Mouse (Mus musculus): ENCODE measurements around the gene Tspear. TPM values are rescaled to one million over a fixed set of nuclear protein-coding genes. Genes with fewer than 3 reads are reported as not detected.

Gene Tspear
- polyA plus RNA-seq, 1 experiment from 2014 or later = 0.65 TPM

GRCm38 (mm10) chr10:77861675-77862074 lies 175.3 kb downstream of the Tspear start, which contains the start of gene Gm3285:
Gene Gm3285 (plus strand): TSS chr10:77861975.
- no peak for ATAC-seq
- Histone ChIP-seq H3K4me3 (no peak within 1 kb of the TSS), H3K36me3 (ENCODE audit: poor library complexity, severe bottlenecking) (no peaks in the 10 kb centered on the region), H3K27me3 (no peaks in the 10 kb centered on the region; the same call in 1 of the 2 replicates), H3K9ac (no peak within 1 kb of the TSS), H3K27ac (no peak within 1 kb of the TSS), H3K4me2 (no peak within 1 kb of the TSS), H3K4me1 (0 out of 2 replicates have a peak, but pooled peaks cover 5% of the 10 kb centered on the region), H3K9me3 (replicated peaks) (no peaks in the 10 kb centered on the region)
- WGBS = 45% methylated on average over 7 of the region's 7 CpGs

- Histone ChIP-seq H3K27me3 (no peaks in the 10 kb centered on the region; the same call in 1 of the 2 replicates), H3K36me3 (ENCODE audit: poor library complexity, severe bottlenecking) (no peaks in the 10 kb centered on the region), H3K4me2 (peak overlapping the region; percentile 44), H3K9me3 (replicated peaks) (no peaks in the 10 kb centered on the region), H3K4me3 (peak overlapping the region; percentile 17; the same call in 1 of the 2 replicates), H3K4me1 (0 out of 2 replicates have a peak, but pooled peaks cover 5% of the 10 kb centered on the region), H3K9ac (peak overlapping the region; percentile 27; the same call in 1 of the 2 replicates), H3K27ac (no peak overlapping the region)
- peak; percentile 53; the same call in 1 of the 2 replicates for ATAC-seq
- WGBS = 38% methylated on average over 14 of the region's 14 CpGs
These were observed 177.8 kb downstream of the Tspear start for GRCm38 (mm10) chr10:77864067-77864761.

- H3K9me3 ChIP-seq (replicated peaks) = no peaks in the 10 kb centered on the region
- WGBS = 40% methylated on average over 11 of the region's 11 CpGs
- 0 out of 2 replicates have a peak, but pooled peaks cover 5% of the 10 kb centered on the region for H3K4me1 ChIP-seq
- peak overlapping the region; percentile 27; the same call in 1 of the 2 replicates for H3K9ac ChIP-seq
- peak overlapping the region; percentile 44 for H3K4me2 ChIP-seq
- H3K27me3 ChIP-seq = no peaks in the 10 kb centered on the region; the same call in 1 of the 2 replicates
- ATAC-seq = no peak
- no peak overlapping the region for H3K27ac ChIP-seq
- H3K36me3 ChIP-seq (ENCODE audit: poor library complexity, severe bottlenecking) = no peaks in the 10 kb centered on the region
- H3K4me3 ChIP-seq = peak overlapping the region; percentile 17; the same call in 1 of the 2 replicates
These were observed 178.4 kb downstream of the Tspear start for GRCm38 (mm10) chr10:77864762-77865143.

- H3K9me3 ChIP-seq (replicated peaks) = no peaks in the 10 kb centered on the region
- H3K36me3 ChIP-seq (ENCODE audit: poor library complexity, severe bottlenecking) = no peaks in the 10 kb centered on the region
- ATAC-seq = no peak
- WGBS = 47% methylated on average over 1 of the region's 1 CpGs
- no peak overlapping the region for H3K4me3 ChIP-seq
- no peak overlapping the region for H3K9ac ChIP-seq
- no peaks in the 10 kb centered on the region for H3K27me3 ChIP-seq
- H3K4me2 ChIP-seq = no peak overlapping the region
- no peak overlapping the region for H3K27ac ChIP-seq
- H3K4me1 ChIP-seq = 0 out of 2 replicates have a peak, but pooled peaks cover 5% of the 10 kb centered on the region
These were observed 181.2 kb downstream of the Tspear start for GRCm38 (mm10) chr10:77867546-77867945.

GRCm38 (mm10) chr10:77869651-77870050 lies 183.3 kb downstream of the Tspear start:
- H3K36me3 ChIP-seq (ENCODE audit: poor library complexity, severe bottlenecking) = no peaks in the 10 kb centered on the region
- no peak for ATAC-seq
- no peaks in the 10 kb centered on the region for H3K9me3 ChIP-seq (replicated peaks)
- no peak overlapping the region for H3K9ac ChIP-seq
- no peak overlapping the region for H3K4me3 ChIP-seq
- no peaks in the 10 kb centered on the region for H3K27me3 ChIP-seq
- H3K27ac ChIP-seq = no peak overlapping the region
- H3K4me1 ChIP-seq = 0 out of 2 replicates have a peak, but pooled peaks cover 3% of the 10 kb centered on the region
- WGBS = 86% methylated on average over 7 of the region's 7 CpGs
- no peak overlapping the region for H3K4me2 ChIP-seq

- WGBS = 57% methylated on average over 6 of the region's 6 CpGs
- Histone ChIP-seq H3K9ac (no peak overlapping the region), H3K27ac (no peak overlapping the region), H3K4me1 (peaks cover 5% of the 10 kb centered on the region; the same call in 1 of the 2 replicates), H3K4me3 (no peak overlapping the region), H3K27me3 (no peaks in the 10 kb centered on the region), H3K36me3 (ENCODE audit: poor library complexity, severe bottlenecking) (no peaks in the 10 kb centered on the region), H3K9me3 (replicated peaks) (no peaks in the 10 kb centered on the region), H3K4me2 (no peak overlapping the region)
- ATAC-seq = no peak
These were observed 192.6 kb downstream of the Tspear start for GRCm38 (mm10) chr10:77878985-77879384.

- H3K27ac ChIP-seq = no peak overlapping the region
- no peaks in the 10 kb centered on the region for H3K27me3 ChIP-seq
- H3K4me1 ChIP-seq = peaks cover 5% of the 10 kb centered on the region; the same call in 1 of the 2 replicates
- ATAC-seq = no peak
- no peaks in the 10 kb centered on the region for H3K9me3 ChIP-seq (replicated peaks)
- WGBS = 87% methylated on average over 3 of the region's 3 CpGs
- no peaks in the 10 kb centered on the region for H3K36me3 ChIP-seq (ENCODE audit: poor library complexity, severe bottlenecking)
- no peak overlapping the region for H3K4me3 ChIP-seq
- H3K9ac ChIP-seq = no peak overlapping the region
- no peak overlapping the region for H3K4me2 ChIP-seq
These were observed 193.9 kb downstream of the Tspear start for GRCm38 (mm10) chr10:77880305-77880704.

GRCm38 (mm10) chr10:77882553-77882952 lies 196.2 kb downstream of the Tspear start:
- Histone ChIP-seq H3K4me2 (no peak overlapping the region), H3K9ac (no peak overlapping the region), H3K4me3 (no peak overlapping the region), H3K36me3 (ENCODE audit: poor library complexity, severe bottlenecking) (no peaks in the 10 kb centered on the region), H3K27me3 (no peaks in the 10 kb centered on the region), H3K4me1 (no peaks in the 10 kb centered on the region), H3K9me3 (replicated peaks) (no peaks in the 10 kb centered on the region), H3K27ac (no peak overlapping the region)
- WGBS = 87% methylated on average over 5 of the region's 5 CpGs
- no peak for ATAC-seq

- H3K36me3 ChIP-seq (ENCODE audit: poor library complexity, severe bottlenecking) = no peaks in the 10 kb centered on the region
- H3K4me1 ChIP-seq = no peaks in the 10 kb centered on the region
- no peaks in the 10 kb centered on the region for H3K27me3 ChIP-seq
- WGBS = 57% methylated on average over 12 of the region's 12 CpGs
- H3K9ac ChIP-seq = no peak overlapping the region
- H3K4me2 ChIP-seq = no peak overlapping the region
- H3K9me3 ChIP-seq (replicated peaks) = peaks cover 6% of the 10 kb centered on the region; the same call in 1 of the 2 replicates
- no peak overlapping the region for H3K4me3 ChIP-seq
- ATAC-seq = no peak
- no peak overlapping the region for H3K27ac ChIP-seq
These were observed 199.8 kb downstream of the Tspear start for GRCm38 (mm10) chr10:77886007-77886747.

- no peak overlapping the region for H3K4me3 ChIP-seq
- no peak overlapping the region for H3K4me2 ChIP-seq
- no peak overlapping the region for H3K9ac ChIP-seq
- WGBS = 78% methylated on average over 8 of the region's 8 CpGs
- peaks cover 6% of the 10 kb centered on the region; the same call in 1 of the 2 replicates for H3K9me3 ChIP-seq (replicated peaks)
- no peaks in the 10 kb centered on the region for H3K36me3 ChIP-seq (ENCODE audit: poor library complexity, severe bottlenecking)
- H3K4me1 ChIP-seq = no peaks in the 10 kb centered on the region
- no peaks in the 10 kb centered on the region for H3K27me3 ChIP-seq
- ATAC-seq = no peak; the same call in 1 of the 2 replicates
- no peak overlapping the region for H3K27ac ChIP-seq
These were observed 204.7 kb downstream of the Tspear start for GRCm38 (mm10) chr10:77890987-77891565.

GRCm38 (mm10) chr10:77895562-77895961 lies 209.2 kb downstream of the Tspear start:
- 0 out of 2 replicates have a peak, but pooled peaks cover under 1% of the 10 kb centered on the region for H3K27me3 ChIP-seq
- H3K9ac ChIP-seq = no peak overlapping the region
- no peak overlapping the region for H3K4me3 ChIP-seq
- no peak overlapping the region for H3K4me2 ChIP-seq
- H3K4me1 ChIP-seq = no peaks in the 10 kb centered on the region
- H3K9me3 ChIP-seq (replicated peaks) = no peaks in the 10 kb centered on the region
- ATAC-seq = no peak
- H3K36me3 ChIP-seq (ENCODE audit: poor library complexity, severe bottlenecking) = no peaks in the 10 kb centered on the region
- 65% methylated on average over 5 of the region's 5 CpGs for WGBS
- no peak overlapping the region for H3K27ac ChIP-seq
